Mouse (Mus musculus): ENCODE results near the gene Pdrg1. TPM values are rescaled to one million over a fixed set of nuclear protein-coding genes. Genes with fewer than 3 reads are reported as not detected.

The Pdrg1 gene
- total and polyA plus RNA-seq, 2 experiments from 2014 or later: 71.8 to 120 TPM

- no peak overlapping the region for H3K27ac ChIP-seq (ENCODE audit: low read depth)
- ATAC-seq (ENCODE audit: insufficient read depth, low read depth): no peak
- H3K9ac ChIP-seq (replicated peaks; ENCODE audit: low read depth, low read length): no peak overlapping the region
- no peak for DNase-seq (ENCODE audit: low spot score)
- TF ChIP-seq EP300 (IDR thresholded peaks at IDR 0.05; ENCODE audit: low read depth) (no peak), CTCF (IDR thresholded peaks at IDR 0.05; ENCODE audit: low read depth) (no peak)
- H3K36me3 ChIP-seq (replicated peaks; ENCODE audit: control insufficient read depth, insufficient read depth, low read length): no peaks in the 10 kb centered on the region
- H3K4me2 ChIP-seq (ENCODE audit: low read depth, low read length): no peak overlapping the region
- 33% methylated on average over 4 of the region's 4 CpGs for WGBS
- 0 out of 2 replicates have a peak, but pooled peaks cover 4% of the 10 kb centered on the region for H3K4me1 ChIP-seq (ENCODE audit: control insufficient read depth, insufficient read depth)
- no peaks in the 10 kb centered on the region for H3K9me3 ChIP-seq (replicated peaks; ENCODE audit: control insufficient read depth, low read length)
- peaks cover 41% of the 10 kb centered on the region for H3K27me3 ChIP-seq (ENCODE audit: control insufficient read depth, insufficient read depth, low read length)
- H3K4me3 ChIP-seq (ENCODE audit: low read depth, low read length): no peak overlapping the region
These were observed 12.3 kb upstream of the Pdrg1 start for GRCm38 (mm10) chr2:153027501-153027900.

GRCm38 (mm10) chr2:153026052-153026451, 10.8 kb upstream of the Pdrg1 start:
- no peaks in the 10 kb centered on the region for H3K9me3 ChIP-seq (replicated peaks; ENCODE audit: control insufficient read depth, low read length)
- no peak overlapping the region for H3K27ac ChIP-seq (ENCODE audit: low read depth)
- no peak overlapping the region for H3K4me2 ChIP-seq (ENCODE audit: low read depth, low read length)
- DNase-seq (ENCODE audit: low spot score) (no peak), ATAC-seq (ENCODE audit: insufficient read depth, low read depth) (no peak)
- H3K36me3 ChIP-seq (replicated peaks; ENCODE audit: control insufficient read depth, insufficient read depth, low read length): no peaks in the 10 kb centered on the region
- H3K27me3 ChIP-seq (ENCODE audit: control insufficient read depth, insufficient read depth, low read length): peaks cover 26% of the 10 kb centered on the region
- H3K9ac ChIP-seq (replicated peaks; ENCODE audit: low read depth, low read length): no peak overlapping the region
- H3K4me1 ChIP-seq (ENCODE audit: control insufficient read depth, insufficient read depth): no peaks in the 10 kb centered on the region
- WGBS: 65% methylated on average over 7 of the region's 7 CpGs
- no peak overlapping the region for H3K4me3 ChIP-seq (ENCODE audit: low read depth, low read length)
- TF ChIP-seq EP300 (IDR thresholded peaks at IDR 0.05; ENCODE audit: low read depth): no peak
- no peak for TF ChIP-seq CTCF (IDR thresholded peaks at IDR 0.05; ENCODE audit: low read depth)

GRCm38 (mm10) chr2:153022855-153023254, 7.6 kb upstream of the Pdrg1 start:
- Histone ChIP-seq H3K36me3 (replicated peaks; ENCODE audit: control insufficient read depth, insufficient read depth, low read length) (no peaks in the 10 kb centered on the region), H3K4me3 (ENCODE audit: low read depth, low read length) (no peak overlapping the region), H3K4me1 (ENCODE audit: control insufficient read depth, insufficient read depth) (no peaks in the 10 kb centered on the region), H3K4me2 (ENCODE audit: low read depth, low read length) (no peak overlapping the region), H3K27me3 (ENCODE audit: control insufficient read depth, insufficient read depth, low read length) (0 out of 2 replicates have a peak, but pooled peaks cover 3% of the 10 kb centered on the region), H3K9me3 (replicated peaks; ENCODE audit: control insufficient read depth, low read length) (no peaks in the 10 kb centered on the region), H3K27ac (ENCODE audit: low read depth) (no peak overlapping the region), H3K9ac (replicated peaks; ENCODE audit: low read depth, low read length) (no peak overlapping the region)
- DNase-seq (ENCODE audit: low spot score) (no peak), ATAC-seq (ENCODE audit: insufficient read depth, low read depth) (no peak)
- TF ChIP-seq EP300 (IDR thresholded peaks at IDR 0.05; ENCODE audit: low read depth): no peak
- no peak for TF ChIP-seq CTCF (IDR thresholded peaks at IDR 0.05; ENCODE audit: low read depth)
- 47% methylated on average over 4 of the region's 4 CpGs for WGBS

GRCm38 (mm10) chr2:153021163-153021562, 5.9 kb upstream of the Pdrg1 start:
- no peak overlapping the region for H3K4me2 ChIP-seq (ENCODE audit: low read depth, low read length)
- no peak overlapping the region for H3K9ac ChIP-seq (replicated peaks; ENCODE audit: low read depth, low read length)
- no peaks in the 10 kb centered on the region for H3K4me1 ChIP-seq (ENCODE audit: control insufficient read depth, insufficient read depth)
- ATAC-seq (ENCODE audit: insufficient read depth, low read depth) (no peak), DNase-seq (ENCODE audit: low spot score) (no peak)
- no peaks in the 10 kb centered on the region for H3K36me3 ChIP-seq (replicated peaks; ENCODE audit: control insufficient read depth, insufficient read depth, low read length)
- no peaks in the 10 kb centered on the region for H3K9me3 ChIP-seq (replicated peaks; ENCODE audit: control insufficient read depth, low read length)
- TF ChIP-seq CTCF (IDR thresholded peaks at IDR 0.05; ENCODE audit: low read depth) (no peak), EP300 (IDR thresholded peaks at IDR 0.05; ENCODE audit: low read depth) (no peak)
- H3K4me3 ChIP-seq (ENCODE audit: low read depth, low read length): no peak overlapping the region
- no peaks in the 10 kb centered on the region for H3K27me3 ChIP-seq (ENCODE audit: control insufficient read depth, insufficient read depth, low read length)
- 69% methylated on average over 3 of the region's 3 CpGs for WGBS
- H3K27ac ChIP-seq (ENCODE audit: low read depth): no peak overlapping the region

GRCm38 (mm10) chr2:153019355-153019754, 4.1 kb upstream of the Pdrg1 start:
- no peaks in the 10 kb centered on the region for H3K9me3 ChIP-seq (replicated peaks; ENCODE audit: control insufficient read depth, low read length)
- 68% methylated on average over 3 of the region's 3 CpGs for WGBS
- H3K27ac ChIP-seq (ENCODE audit: low read depth): no peak overlapping the region
- no peak for ATAC-seq (ENCODE audit: insufficient read depth, low read depth)
- H3K4me1 ChIP-seq (ENCODE audit: control insufficient read depth, insufficient read depth): peaks cover 3% of the 10 kb centered on the region
- no peak overlapping the region for H3K4me3 ChIP-seq (ENCODE audit: low read depth, low read length)
- no peaks in the 10 kb centered on the region for H3K36me3 ChIP-seq (replicated peaks; ENCODE audit: control insufficient read depth, insufficient read depth, low read length)
- DNase-seq (ENCODE audit: low spot score): no peak
- H3K4me2 ChIP-seq (ENCODE audit: low read depth, low read length): no peak overlapping the region
- H3K27me3 ChIP-seq (ENCODE audit: control insufficient read depth, insufficient read depth, low read length): no peaks in the 10 kb centered on the region
- no peak for TF ChIP-seq CTCF (IDR thresholded peaks at IDR 0.05; ENCODE audit: low read depth)
- no peak for TF ChIP-seq EP300 (IDR thresholded peaks at IDR 0.05; ENCODE audit: low read depth)
- no peak overlapping the region for H3K9ac ChIP-seq (replicated peaks; ENCODE audit: low read depth, low read length)

GRCm38 (mm10) chr2:153016786-153017185, 1.6 kb upstream of the Pdrg1 start:
- no peak for DNase-seq (ENCODE audit: low spot score)
- Histone ChIP-seq H3K9ac (replicated peaks; ENCODE audit: low read depth, low read length) (no peak overlapping the region), H3K4me1 (ENCODE audit: control insufficient read depth, insufficient read depth) (peaks cover 8% of the 10 kb centered on the region), H3K36me3 (replicated peaks; ENCODE audit: control insufficient read depth, insufficient read depth, low read length) (peaks cover 12% of the 10 kb centered on the region), H3K9me3 (replicated peaks; ENCODE audit: control insufficient read depth, low read length) (no peaks in the 10 kb centered on the region), H3K27me3 (ENCODE audit: control insufficient read depth, insufficient read depth, low read length) (no peaks in the 10 kb centered on the region), H3K4me2 (ENCODE audit: low read depth, low read length) (no peak overlapping the region), H3K4me3 (ENCODE audit: low read depth, low read length) (no peak overlapping the region), H3K27ac (ENCODE audit: low read depth) (no peak overlapping the region)
- no peak for ATAC-seq (ENCODE audit: insufficient read depth, low read depth)
- 30% methylated on average over 5 of the region's 5 CpGs for WGBS
- TF ChIP-seq CTCF (IDR thresholded peaks at IDR 0.05; ENCODE audit: low read depth): no peak
- TF ChIP-seq EP300 (IDR thresholded peaks at IDR 0.05; ENCODE audit: low read depth): no peak
